Comparison of ENCODE assay signal across 8 mouse cellular contexts in genomic region chr1:133045861-133046440, GRCm38 (mm10). TPM values are rescaled to one million over a fixed set of nuclear protein-coding genes. Genes with fewer than 3 reads are reported as not detected.
A peak's percentile ranks its signal among the peaks of the same experiment; 100 is the strongest.
DNase-seq lines count a peak whose midpoint lies in the region; ATAC-seq lines count a peak whose summit lies in the region.

No protein-coding gene starts in this region.

- H3K4me2 ChIP-seq in forebrain, embryonic 12.5 days, result peak overlapping the region; percentile 76
- peak overlapping the region; percentile 88 for H3K4me2 ChIP-seq in heart, embryonic 16.5 days (ENCODE audit: low read depth, low read length)
- peak overlapping the region; percentile 92 for H3K4me2 ChIP-seq in liver, embryonic 16.5 days (ENCODE audit: low read depth, low read length)
- peak overlapping the region; percentile 87 for H3K4me2 ChIP-seq in neural tube, embryonic 12.5 days (replicated peaks)
- H3K4me2 ChIP-seq in stomach, embryonic 16.5 days (ENCODE audit: low read depth, low read length), result peak overlapping the region; percentile 60

- peak; percentile 93 for ATAC-seq in forebrain, embryonic 12.5 days (ENCODE audit: low FRiP score)
- ATAC-seq in heart, embryonic 16.5 days (replicated peaks; ENCODE audit: extremely low read depth, insufficient read depth, low FRiP score), result peak; percentile 88
- peak; percentile 80 for ATAC-seq in liver, embryonic 16.5 days (ENCODE audit: low read depth)
- peak; percentile 93 for ATAC-seq in neural tube, embryonic 12.5 days (ENCODE audit: low FRiP score, low read depth)
- peak; percentile 87 for ATAC-seq in stomach, embryonic 16.5 days (ENCODE audit: insufficient read depth, low FRiP score)

- no peaks in the 10 kb centered on the region for H3K27me3 ChIP-seq in forebrain, embryonic 12.5 days
- no peaks in the 10 kb centered on the region for H3K27me3 ChIP-seq in heart, embryonic 16.5 days (ENCODE audit: control insufficient read depth, insufficient read depth, low read length)
- peaks cover 33% of the 10 kb centered on the region for H3K27me3 ChIP-seq in liver, embryonic 16.5 days (ENCODE audit: control insufficient read depth, insufficient read depth, low read depth, low read length)
- H3K27me3 ChIP-seq in neural tube, embryonic 12.5 days (replicated peaks), result no peaks in the 10 kb centered on the region
- H3K27me3 ChIP-seq in stomach, embryonic 16.5 days (ENCODE audit: control insufficient read depth, insufficient read depth, low read length), result no peaks in the 10 kb centered on the region

- peak overlapping the region; percentile 89 for H3K4me3 ChIP-seq in brown adipose tissue, adult 24 weeks (ENCODE audit: insufficient read depth, low read depth, low read length)
- H3K4me3 ChIP-seq in forebrain, embryonic 12.5 days (replicated peaks), result peak overlapping the region; percentile 92
- H3K4me3 ChIP-seq in heart, embryonic 16.5 days (ENCODE audit: low read length), result peak overlapping the region; percentile 79
- H3K4me3 ChIP-seq in liver, embryonic 16.5 days (ENCODE audit: low read depth, low read length), result peak overlapping the region; percentile 67
- peak overlapping the region; percentile 79 for H3K4me3 ChIP-seq in neural tube, embryonic 12.5 days
- peak overlapping the region; percentile 80 for H3K4me3 ChIP-seq in stomach, embryonic 16.5 days (replicated peaks; ENCODE audit: low read length)

- H3K27ac ChIP-seq in brown adipose tissue, adult 24 weeks (replicated peaks; ENCODE audit: low read depth, low read length), result peak overlapping the region; percentile 68
- H3K27ac ChIP-seq in forebrain, embryonic 12.5 days, result peak overlapping the region; percentile 98
- peak overlapping the region; percentile 89 for H3K27ac ChIP-seq in heart, embryonic 16.5 days (ENCODE audit: low read length)
- H3K27ac ChIP-seq in liver, embryonic 16.5 days (ENCODE audit: low read length), result no peak overlapping the region; the same call in 1 of the 2 replicates
- H3K27ac ChIP-seq in neural tube, embryonic 12.5 days, result peak overlapping the region; percentile 84
- H3K27ac ChIP-seq in stomach, embryonic 16.5 days (ENCODE audit: low read length), result peak overlapping the region; percentile 87

- WGBS in forebrain, embryonic 12.5 days, result under 1% methylated on average over 59 of the region's 71 CpGs
- WGBS in heart, embryonic 16.5 days, result under 1% methylated on average over 66 of the region's 71 CpGs
- WGBS in liver, embryonic 16.5 days (ENCODE audit: insufficient replicate concordance), result under 1% methylated on average over 63 of the region's 71 CpGs
- WGBS in neural tube, embryonic 12.5 days, result under 1% methylated on average over 71 of the region's 71 CpGs
- WGBS in stomach, embryonic 16.5 days, result under 1% methylated on average over 61 of the region's 71 CpGs

- DNase-seq in CD8-positive naive resting alpha-beta T cell, adult 2 months (ENCODE audit: low read depth in 2 of 2, low spot score in 2 of 2), result peak; percentile 56
- peak; percentile 86 for DNase-seq in kidney, postnatal 14 days

- H3K9me3 ChIP-seq in forebrain, embryonic 12.5 days, result no peaks in the 10 kb centered on the region
- H3K9me3 ChIP-seq in heart, embryonic 16.5 days (replicated peaks; ENCODE audit: control insufficient read depth, low read length), result no peaks in the 10 kb centered on the region
- H3K9me3 ChIP-seq in liver, embryonic 16.5 days (replicated peaks; ENCODE audit: control insufficient read depth, low read length), result no peaks in the 10 kb centered on the region
- H3K9me3 ChIP-seq in neural tube, embryonic 12.5 days, result no peaks in the 10 kb centered on the region
- H3K9me3 ChIP-seq in stomach, embryonic 16.5 days (replicated peaks; ENCODE audit: control insufficient read depth, low read length), result no peaks in the 10 kb centered on the region

- peak overlapping the region; percentile 98 for H3K9ac ChIP-seq in forebrain, embryonic 12.5 days
- peak overlapping the region; percentile 97 for H3K9ac ChIP-seq in heart, embryonic 16.5 days (ENCODE audit: low read length)
- H3K9ac ChIP-seq in liver, embryonic 16.5 days (ENCODE audit: low read depth, low read length), result peak overlapping the region; percentile 66
- H3K9ac ChIP-seq in neural tube, embryonic 12.5 days, result peak overlapping the region; percentile 98
- H3K9ac ChIP-seq in stomach, embryonic 16.5 days (ENCODE audit: low read length), result peak overlapping the region; percentile 94

- no peaks in the 10 kb centered on the region; the same call in 1 of the 2 replicates for H3K4me1 ChIP-seq in brown adipose tissue, adult 24 weeks (ENCODE audit: control insufficient read depth, insufficient read depth, insufficient read length, low read length)
- peaks cover 49% of the 10 kb centered on the region for H3K4me1 ChIP-seq in forebrain, embryonic 12.5 days
- peaks cover 31% of the 10 kb centered on the region for H3K4me1 ChIP-seq in heart, embryonic 16.5 days (ENCODE audit: control insufficient read depth, insufficient read depth, low read length)
- peaks cover 7% of the 10 kb centered on the region for H3K4me1 ChIP-seq in liver, embryonic 16.5 days (ENCODE audit: control insufficient read depth, low read depth, low read length)
- peaks cover 44% of the 10 kb centered on the region for H3K4me1 ChIP-seq in neural tube, embryonic 12.5 days
- H3K4me1 ChIP-seq in stomach, embryonic 16.5 days (ENCODE audit: control insufficient read depth, insufficient read depth, low read length), result peaks cover 26% of the 10 kb centered on the region

- H3K36me3 ChIP-seq in forebrain, embryonic 12.5 days (replicated peaks), result no peaks in the 10 kb centered on the region
- no peaks in the 10 kb centered on the region for H3K36me3 ChIP-seq in heart, embryonic 16.5 days (ENCODE audit: control insufficient read depth, insufficient read depth)
- no peaks in the 10 kb centered on the region for H3K36me3 ChIP-seq in liver, embryonic 16.5 days (ENCODE audit: control insufficient read depth, insufficient read depth)
- H3K36me3 ChIP-seq in neural tube, embryonic 12.5 days, result no peaks in the 10 kb centered on the region
- H3K36me3 ChIP-seq in stomach, embryonic 16.5 days (ENCODE audit: control insufficient read depth, insufficient read depth, low read length), result no peaks in the 10 kb centered on the region

RNA-seq across cellular contexts. Expression of gene Pik3c2b, which starts 0.5 kb away (rescaled TPM):
- polyA plus RNA-seq in brown adipose tissue, adult 24 weeks (2012; ENCODE audit: insufficient read depth, insufficient read length, missing spikeins), result 1.1 and 1.5 TPM in 2 replicates
- 21.3 and 22.0 TPM in 2 replicates for polyA plus RNA-seq in forebrain, embryonic 12.5 days (2016; fragmentation: Nextera tagmentation; extraction: Ambion mirVana)
- polyA plus RNA-seq in heart, embryonic 16.5 days (2015; fragmentation: Nextera tagmentation; extraction: Ambion mirVana), result 9.5 and 10.1 TPM in 2 replicates
- 0.85 and 1.2 TPM in 2 replicates for polyA plus RNA-seq in liver, embryonic 16.5 days (2015; fragmentation: Nextera tagmentation; extraction: Ambion mirVana)
- polyA plus RNA-seq in neural tube, embryonic 12.5 days (2016; fragmentation: Nextera tagmentation; extraction: Ambion mirVana), result 18.0 and 18.1 TPM in 2 replicates
- polyA plus RNA-seq in stomach, embryonic 16.5 days (2015; fragmentation: Nextera tagmentation; extraction: Ambion mirVana), result 8.5 and 9.3 TPM in 2 replicates

RNA-seq across cellular contexts. Expression of gene Mdm4, which starts 15.6 kb away (rescaled TPM):
- 12.0 and 13.5 TPM in 2 replicates for polyA plus RNA-seq in brown adipose tissue, adult 24 weeks (2012; ENCODE audit: insufficient read depth, insufficient read length, missing spikeins)
- polyA plus RNA-seq in forebrain, embryonic 12.5 days (2016; fragmentation: Nextera tagmentation; extraction: Ambion mirVana), result 52.8 and 53.1 TPM in 2 replicates
- polyA plus RNA-seq in heart, embryonic 16.5 days (2015; fragmentation: Nextera tagmentation; extraction: Ambion mirVana), result 20.7 and 25.6 TPM in 2 replicates
- polyA plus RNA-seq in liver, embryonic 16.5 days (2015; fragmentation: Nextera tagmentation; extraction: Ambion mirVana), result 12.7 and 13.4 TPM in 2 replicates
- polyA plus RNA-seq in neural tube, embryonic 12.5 days (2016; fragmentation: Nextera tagmentation; extraction: Ambion mirVana), result 39.2 and 39.5 TPM in 2 replicates
- polyA plus RNA-seq in stomach, embryonic 16.5 days (2015; fragmentation: Nextera tagmentation; extraction: Ambion mirVana), result 32.1 and 33.7 TPM in 2 replicates
